Mouse (Mus musculus): ENCODE data around the gene Dcun1d3. TPM values are rescaled to one million over a fixed set of nuclear protein-coding genes. Genes with fewer than 3 reads are reported as not detected.

Dcun1d3 gene
- polyA plus RNA-seq, 1 experiment from 2014 or later: 19.9 TPM

- WGBS: 90% methylated on average over 5 of the region's 5 CpGs
- ATAC-seq (replicated peaks): no peak
- no peak overlapping the region for H3K27ac ChIP-seq
- no peaks in the 10 kb centered on the region for H3K9me3 ChIP-seq
- H3K4me3 ChIP-seq: no peak overlapping the region
- no peaks in the 10 kb centered on the region for H3K36me3 ChIP-seq (replicated peaks)
- no peak overlapping the region for H3K4me2 ChIP-seq
- H3K27me3 ChIP-seq (replicated peaks): no peaks in the 10 kb centered on the region
- peaks cover 11% of the 10 kb centered on the region for H3K4me1 ChIP-seq
- no peak overlapping the region for H3K9ac ChIP-seq
These were observed 31.6 kb downstream of the Dcun1d3 start for GRCm38 (mm10) chr7:119864500-119864899.

DNA sequence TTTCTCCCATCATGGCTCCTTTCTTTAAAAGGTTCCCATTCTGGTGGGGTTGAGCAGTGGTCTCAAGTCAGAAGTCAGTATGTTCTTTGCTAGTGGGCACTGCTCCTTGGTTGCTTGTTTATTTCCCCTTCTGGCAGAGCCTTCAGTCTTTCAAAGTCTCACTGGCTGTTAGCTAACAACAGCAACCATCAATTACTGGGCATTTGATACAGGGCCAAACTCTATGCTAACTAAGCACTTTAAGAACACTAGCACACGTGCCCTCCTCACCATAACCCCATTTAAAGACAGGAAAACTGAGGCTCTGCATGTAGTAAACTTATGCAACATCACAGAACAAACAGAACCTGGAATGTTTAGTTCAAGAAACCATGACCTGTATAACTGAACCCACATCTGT lies 33.9 kb downstream of the Dcun1d3 start:
- no peak overlapping the region for H3K4me3 ChIP-seq
- ATAC-seq (replicated peaks): no peak; the same call in 1 of the 2 replicates
- no peak overlapping the region for H3K9ac ChIP-seq
- 37% methylated on average over 1 of the region's 1 CpGs for WGBS
- H3K36me3 ChIP-seq (replicated peaks): 0 out of 2 replicates have a peak, but pooled peaks cover 2% of the 10 kb centered on the region
- no peak overlapping the region for H3K4me2 ChIP-seq
- no peaks in the 10 kb centered on the region for H3K9me3 ChIP-seq
- peak overlapping the region; percentile 61; the same call in 1 of the 2 replicates for H3K27ac ChIP-seq
- no peaks in the 10 kb centered on the region for H3K27me3 ChIP-seq (replicated peaks)
- H3K4me1 ChIP-seq: peaks cover 11% of the 10 kb centered on the region

DNA sequence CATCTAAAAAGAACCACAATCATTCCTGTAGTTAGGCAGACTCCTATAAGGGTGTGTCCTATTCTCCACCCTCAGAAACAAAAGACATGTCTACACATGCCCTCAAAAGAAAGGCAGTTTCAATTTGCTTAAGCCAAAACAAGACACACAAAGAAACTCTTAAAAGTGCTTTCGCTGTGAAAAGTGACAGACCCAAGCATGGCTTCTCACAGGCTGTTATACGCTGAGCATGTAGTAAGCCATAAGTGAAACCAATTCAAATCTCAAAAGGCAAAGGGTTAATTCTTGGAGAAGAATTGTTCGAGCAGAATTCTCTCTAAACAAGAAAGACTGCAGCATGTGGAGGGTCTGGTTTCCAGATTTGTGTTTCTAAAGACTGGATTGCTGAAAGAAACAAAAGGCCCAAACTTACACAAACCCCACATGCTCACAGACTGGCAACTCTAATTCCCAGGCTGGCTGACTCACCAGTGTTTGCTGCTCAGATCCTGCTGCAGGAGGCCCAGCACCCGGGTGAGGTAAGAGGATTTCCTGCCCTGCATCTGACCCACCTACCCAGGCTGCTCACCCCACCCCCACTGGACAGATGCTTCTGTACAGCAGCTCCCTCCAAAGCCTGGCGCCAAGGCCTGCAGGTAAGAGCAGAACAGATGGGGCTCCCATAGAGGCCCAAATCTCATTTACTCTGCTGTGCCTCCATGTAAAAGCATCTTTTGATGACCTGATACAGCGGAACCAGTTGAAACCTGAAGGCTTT lies 34.6 kb downstream of the Dcun1d3 start:
- Histone ChIP-seq H3K9me3 (no peaks in the 10 kb centered on the region), H3K27me3 (replicated peaks) (no peaks in the 10 kb centered on the region), H3K27ac (peak overlapping the region; percentile 61), H3K4me2 (no peak overlapping the region), H3K4me3 (no peak overlapping the region), H3K36me3 (replicated peaks) (0 out of 2 replicates have a peak, but pooled peaks cover 2% of the 10 kb centered on the region), H3K4me1 (peaks cover 11% of the 10 kb centered on the region), H3K9ac (no peak overlapping the region)
- ATAC-seq (replicated peaks): peak; percentile 79
- 11% methylated on average over 6 of the region's 6 CpGs for WGBS

DNA sequence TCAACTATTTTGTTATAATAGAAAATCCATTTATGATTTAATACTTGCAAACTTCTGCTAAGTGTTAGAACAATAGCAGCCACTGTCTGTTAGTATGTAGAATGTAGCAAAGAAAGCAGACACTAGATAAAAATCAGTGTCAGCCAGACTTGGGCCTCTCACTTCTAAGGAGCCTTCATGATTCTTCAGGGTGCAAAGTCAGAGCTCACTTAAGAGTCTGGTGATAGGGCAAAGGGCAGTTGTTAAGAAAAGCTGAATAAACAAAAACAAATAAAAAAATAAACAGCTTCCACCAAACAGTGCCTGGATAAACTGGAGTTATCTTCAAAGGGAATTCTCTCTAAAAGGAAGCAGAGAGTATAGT lies 35.1 kb downstream of the Dcun1d3 start:
- Histone ChIP-seq H3K27ac (peak overlapping the region; percentile 61; the same call in 1 of the 2 replicates), H3K4me2 (no peak overlapping the region), H3K36me3 (replicated peaks) (0 out of 2 replicates have a peak, but pooled peaks cover 2% of the 10 kb centered on the region), H3K4me1 (peaks cover 11% of the 10 kb centered on the region), H3K9ac (no peak overlapping the region), H3K4me3 (no peak overlapping the region), H3K27me3 (replicated peaks) (no peaks in the 10 kb centered on the region), H3K9me3 (no peaks in the 10 kb centered on the region)
- no peak for ATAC-seq (replicated peaks)

DNA sequence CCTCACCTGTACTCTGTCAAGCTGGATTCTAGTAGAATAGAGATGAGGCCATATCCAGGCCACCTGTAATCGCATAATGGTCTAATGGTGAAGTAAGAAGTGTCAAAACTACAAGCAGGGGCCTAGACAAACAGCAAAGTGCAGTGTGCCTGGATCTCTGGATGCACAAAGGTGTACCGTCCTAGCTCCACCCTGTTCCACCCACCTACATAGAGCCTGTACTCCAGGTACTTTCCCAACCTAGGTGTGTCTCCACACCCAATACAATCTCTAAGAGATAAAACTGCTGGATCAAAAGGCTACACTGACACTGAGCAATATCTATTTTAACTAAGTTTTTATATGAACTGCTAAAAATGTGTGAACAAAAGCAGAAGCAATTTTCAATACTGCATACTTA lies 35.5 kb downstream of the Dcun1d3 start:
- no peak for ATAC-seq (replicated peaks)
- Histone ChIP-seq H3K9ac (no peak overlapping the region), H3K27ac (no peak overlapping the region), H3K36me3 (replicated peaks) (0 out of 2 replicates have a peak, but pooled peaks cover 2% of the 10 kb centered on the region), H3K4me1 (peaks cover 11% of the 10 kb centered on the region), H3K27me3 (replicated peaks) (no peaks in the 10 kb centered on the region), H3K4me3 (no peak overlapping the region), H3K9me3 (no peaks in the 10 kb centered on the region), H3K4me2 (no peak overlapping the region)
- 89% methylated on average over 2 of the region's 2 CpGs for WGBS

- WGBS: 88% methylated on average over 3 of the region's 3 CpGs
- peaks cover 11% of the 10 kb centered on the region for H3K4me1 ChIP-seq
- H3K4me2 ChIP-seq: no peak overlapping the region
- 0 out of 2 replicates have a peak, but pooled peaks cover 2% of the 10 kb centered on the region for H3K36me3 ChIP-seq (replicated peaks)
- no peak for ATAC-seq (replicated peaks)
- H3K9me3 ChIP-seq: no peaks in the 10 kb centered on the region
- no peak overlapping the region for H3K9ac ChIP-seq
- H3K27me3 ChIP-seq (replicated peaks): no peaks in the 10 kb centered on the region
- H3K27ac ChIP-seq: no peak overlapping the region
- H3K4me3 ChIP-seq: no peak overlapping the region
These were observed 36.0 kb downstream of the Dcun1d3 start for GRCm38 (mm10) chr7:119860116-119860515.

GRCm38 (mm10) chr7:119859476-119859875 lies 36.6 kb downstream of the Dcun1d3 start:
- Histone ChIP-seq H3K4me3 (no peak overlapping the region), H3K27ac (no peak overlapping the region), H3K4me2 (no peak overlapping the region), H3K9me3 (no peaks in the 10 kb centered on the region), H3K9ac (no peak overlapping the region), H3K4me1 (peaks cover 11% of the 10 kb centered on the region), H3K36me3 (replicated peaks) (0 out of 2 replicates have a peak, but pooled peaks cover 2% of the 10 kb centered on the region), H3K27me3 (replicated peaks) (no peaks in the 10 kb centered on the region)
- no peak for ATAC-seq (replicated peaks)
- 75% methylated on average over 6 of the region's 6 CpGs for WGBS

- no peak overlapping the region for H3K9ac ChIP-seq
- no peak overlapping the region for H3K4me3 ChIP-seq
- H3K27me3 ChIP-seq (replicated peaks): no peaks in the 10 kb centered on the region
- H3K4me2 ChIP-seq: no peak overlapping the region
- H3K4me1 ChIP-seq: no peaks in the 10 kb centered on the region
- H3K27ac ChIP-seq: no peak overlapping the region
- no peaks in the 10 kb centered on the region for H3K9me3 ChIP-seq
- no peak for ATAC-seq (replicated peaks)
- H3K36me3 ChIP-seq (replicated peaks): 0 out of 2 replicates have a peak, but pooled peaks cover 2% of the 10 kb centered on the region
These were observed 41.1 kb downstream of the Dcun1d3 start for GRCm38 (mm10) chr7:119855031-119855430.

DNA sequence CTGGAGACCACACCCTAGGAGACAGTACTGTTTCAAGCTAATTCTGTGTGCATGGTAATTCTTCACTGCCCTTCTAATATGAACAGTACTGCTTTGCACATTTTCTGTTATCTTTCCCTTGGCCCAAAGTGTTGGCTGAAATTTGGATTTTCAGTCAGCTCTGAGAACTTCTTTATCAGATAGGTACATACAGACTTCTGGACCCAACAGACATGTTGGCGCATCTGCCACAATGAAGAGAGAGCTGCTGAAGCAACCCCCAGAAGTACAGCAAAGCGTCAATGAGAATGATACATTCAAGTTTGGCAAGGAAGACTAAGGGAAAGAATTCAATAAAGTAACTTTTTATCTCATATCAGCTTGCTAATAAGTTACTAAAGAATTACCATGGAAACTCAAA lies 41.7 kb downstream of the Dcun1d3 start:
- Histone ChIP-seq H3K4me2 (no peak overlapping the region), H3K9ac (no peak overlapping the region), H3K4me3 (no peak overlapping the region), H3K36me3 (replicated peaks) (0 out of 2 replicates have a peak, but pooled peaks cover 2% of the 10 kb centered on the region), H3K9me3 (no peaks in the 10 kb centered on the region), H3K27me3 (replicated peaks) (no peaks in the 10 kb centered on the region), H3K4me1 (no peaks in the 10 kb centered on the region), H3K27ac (no peak overlapping the region)
- no peak for ATAC-seq (replicated peaks)
- 99% methylated on average over 2 of the region's 2 CpGs for WGBS

DNA sequence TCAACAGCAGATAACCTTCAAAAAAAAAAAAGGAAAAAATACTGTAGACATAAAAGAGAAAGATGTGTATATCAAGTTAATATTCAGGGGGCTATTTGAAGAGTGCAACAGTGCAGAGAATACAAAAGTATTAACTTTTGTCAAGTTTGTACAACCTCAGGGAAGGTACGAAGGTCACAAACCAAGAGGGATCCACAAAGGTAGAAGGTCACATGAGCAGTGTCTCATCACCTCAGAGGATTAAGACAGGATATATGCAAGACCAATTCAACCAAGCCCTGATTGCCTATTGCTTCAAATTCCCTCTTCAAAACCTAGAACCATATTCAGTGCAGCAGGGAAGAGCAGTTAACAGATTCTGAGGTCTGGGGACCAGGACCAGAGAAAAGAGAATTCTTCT lies 42.9 kb downstream of the Dcun1d3 start:
- Histone ChIP-seq H3K27ac (no peak overlapping the region), H3K4me3 (no peak overlapping the region), H3K4me1 (no peaks in the 10 kb centered on the region), H3K36me3 (replicated peaks) (0 out of 2 replicates have a peak, but pooled peaks cover 2% of the 10 kb centered on the region), H3K27me3 (replicated peaks) (no peaks in the 10 kb centered on the region), H3K4me2 (no peak overlapping the region), H3K9me3 (no peaks in the 10 kb centered on the region), H3K9ac (no peak overlapping the region)
- no peak for ATAC-seq (replicated peaks)
- 100% methylated on average over 1 of the region's 1 CpGs for WGBS

DNA sequence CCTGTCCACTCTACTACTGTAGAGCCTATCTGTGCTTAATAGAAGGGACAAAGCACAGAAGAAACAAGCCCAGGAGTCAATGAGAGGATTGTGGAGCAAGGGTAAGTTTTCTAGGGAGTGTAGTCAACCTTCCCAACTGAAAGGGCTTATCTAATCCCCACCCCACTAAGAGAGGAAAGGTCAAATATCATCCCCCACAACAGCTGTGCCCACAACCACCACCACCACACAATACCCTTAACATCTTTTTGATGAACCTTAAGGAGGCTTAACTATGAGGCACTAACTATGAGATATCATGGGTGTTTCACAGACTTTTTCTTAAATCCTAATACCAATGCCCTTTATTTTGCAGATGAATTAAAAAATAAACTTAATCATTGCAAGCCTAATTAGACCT lies 43.6 kb downstream of the Dcun1d3 start:
- H3K27me3 ChIP-seq (replicated peaks): no peaks in the 10 kb centered on the region
- H3K27ac ChIP-seq: no peak overlapping the region
- H3K9me3 ChIP-seq: no peaks in the 10 kb centered on the region
- no peak overlapping the region for H3K4me2 ChIP-seq
- no peak overlapping the region for H3K4me3 ChIP-seq
- H3K9ac ChIP-seq: no peak overlapping the region
- H3K36me3 ChIP-seq (replicated peaks): 0 out of 2 replicates have a peak, but pooled peaks cover 2% of the 10 kb centered on the region
- no peak for ATAC-seq (replicated peaks)
- H3K4me1 ChIP-seq: no peaks in the 10 kb centered on the region

DNA sequence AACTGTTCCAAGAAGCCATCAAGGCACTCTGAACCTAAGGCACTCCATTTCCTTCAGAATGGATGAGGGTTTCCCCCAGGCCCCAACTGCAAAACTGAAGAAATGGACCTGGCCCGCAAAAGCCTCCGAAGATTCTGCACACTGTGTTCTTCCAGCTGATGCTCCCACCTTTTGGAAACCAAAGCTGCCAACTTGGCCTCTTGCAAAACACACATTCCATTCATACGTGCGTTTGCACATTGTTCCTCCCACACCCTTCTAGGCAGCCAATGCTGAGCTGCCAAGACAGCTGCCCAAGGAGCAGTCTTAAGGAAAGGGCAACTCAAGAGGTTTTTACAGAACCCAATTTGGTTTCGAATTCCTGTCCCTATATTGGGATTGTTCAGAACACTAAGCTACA lies 45.4 kb downstream of the Dcun1d3 start:
- H3K4me1 ChIP-seq: no peaks in the 10 kb centered on the region
- H3K27ac ChIP-seq: no peak overlapping the region
- no peak overlapping the region for H3K4me2 ChIP-seq
- ATAC-seq (replicated peaks): no peak
- H3K9me3 ChIP-seq: no peaks in the 10 kb centered on the region
- no peaks in the 10 kb centered on the region for H3K27me3 ChIP-seq (replicated peaks)
- H3K4me3 ChIP-seq: no peak overlapping the region
- no peaks in the 10 kb centered on the region for H3K36me3 ChIP-seq (replicated peaks)
- no peak overlapping the region for H3K9ac ChIP-seq
- whole genome bisulfite sequencing: 88% methylated on average over 5 of the region's 5 CpGs

DNA sequence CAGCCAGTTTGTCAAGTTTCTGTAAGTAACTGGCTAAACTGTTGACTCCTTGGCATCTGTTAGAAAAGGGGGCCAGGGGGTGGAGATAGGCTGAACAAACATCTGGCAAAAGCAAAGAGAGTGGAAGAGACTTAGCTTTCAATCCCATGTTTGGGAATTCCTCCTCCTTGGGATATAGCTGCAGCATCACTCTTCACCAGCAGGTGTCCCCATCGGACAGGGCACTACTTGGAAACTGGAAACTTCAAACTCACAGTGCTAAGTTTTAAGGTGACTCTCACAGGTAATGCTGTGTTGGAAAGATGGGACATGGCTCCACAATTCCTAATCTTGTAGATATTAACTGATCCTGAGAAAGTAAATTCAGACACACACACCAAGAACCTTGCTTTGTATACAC lies 47.0 kb downstream of the Dcun1d3 start:
- no peak overlapping the region for H3K27ac ChIP-seq
- peak; percentile 45; the same call in 1 of the 2 replicates for ATAC-seq (replicated peaks)
- no peak overlapping the region for H3K9ac ChIP-seq
- H3K36me3 ChIP-seq (replicated peaks): no peaks in the 10 kb centered on the region
- no peaks in the 10 kb centered on the region for H3K27me3 ChIP-seq (replicated peaks)
- no peak overlapping the region for H3K4me3 ChIP-seq
- H3K9me3 ChIP-seq: no peaks in the 10 kb centered on the region
- no peak overlapping the region for H3K4me2 ChIP-seq
- H3K4me1 ChIP-seq: no peaks in the 10 kb centered on the region
- 0% methylated on average over 1 of the region's 1 CpGs for WGBS
